Mouse (Mus musculus): ENCODE measurements around the gene Lig1. TPM values are rescaled to one million over a fixed set of nuclear protein-coding genes. Genes with fewer than 3 reads are reported as not detected.

Gene Lig1
- 10 to 100 TPM in 1 of 2 experiments, 1 to 10 TPM in 1; 8.2 to 11.8 TPM for total RNA-seq (2021)
- 3.5 and 4.0 TPM in 2 replicates for polyA plus RNA-seq (2012; rRNA removed)
- long read RNA-seq, partial matches to known transcripts, result 1 of 6 reads
- long read RNA-seq, other reads (novel, unspliced or antisense), result 3 of 6 reads

- DNase-seq, result no peak
Observed at GRCm38 (mm10) chr7:13277081-13277480, at the start of gene Lig1. TSS of gene Lig1 (plus strand) at chr7:13277283.

GRCm38 (mm10) chr7:13260746-13261700, 16.1 kb upstream of the Lig1 start:
- no peak for DNase-seq

GRCm38 (mm10) chr7:13263851-13264250, 13.2 kb upstream of the Lig1 start:
- DNase-seq, result no peak

GRCm38 (mm10) chr7:13264396-13264795, 12.7 kb upstream of the Lig1 start:
- no peak for DNase-seq

- no peak for DNase-seq
Observed at GRCm38 (mm10) chr7:13268749-13269260, 8.3 kb upstream of the Lig1 start.

GRCm38 (mm10) chr7:13269394-13269793, 7.7 kb upstream of the Lig1 start:
- DNase-seq, result no peak

GRCm38 (mm10) chr7:13271704-13272103, 5.4 kb upstream of the Lig1 start:
- DNase-seq, result no peak

- DNase-seq, result no peak
Observed at GRCm38 (mm10) chr7:13277833-13278232, 750 bp downstream of the Lig1 start.

GRCm38 (mm10) chr7:13278308-13278891, 1.3 kb downstream of the Lig1 start, which contains the start of gene Zswim9:
TSS of gene Zswim9 (minus strand) at chr7:13278721.
- DNase-seq, result peak; percentile 95

GRCm38 (mm10) chr7:13278957-13279356, 1.9 kb downstream of the Lig1 start:
- peak; percentile 23 for DNase-seq

- DNase-seq, result no peak
Observed at GRCm38 (mm10) chr7:13288621-13289020, 11.5 kb downstream of the Lig1 start.

- DNase-seq, result no peak
Observed at GRCm38 (mm10) chr7:13290041-13290675, 13.1 kb downstream of the Lig1 start.

GRCm38 (mm10) chr7:13291370-13291769, 14.3 kb downstream of the Lig1 start:
- peak; percentile 12 for DNase-seq

- peak; percentile 82 for DNase-seq
Observed at GRCm38 (mm10) chr7:13293878-13294855, 17.1 kb downstream of the Lig1 start.

- no peak for DNase-seq
Observed at GRCm38 (mm10) chr7:13295256-13295655, 18.2 kb downstream of the Lig1 start.

- no peak for DNase-seq
Observed at GRCm38 (mm10) chr7:13297636-13298035, 20.6 kb downstream of the Lig1 start.

GRCm38 (mm10) chr7:13298821-13299220, 21.7 kb downstream of the Lig1 start:
- no peak for DNase-seq

GRCm38 (mm10) chr7:13301643-13302042, 24.6 kb downstream of the Lig1 start:
- DNase-seq, result no peak

GRCm38 (mm10) chr7:13302780-13303179, 25.7 kb downstream of the Lig1 start:
- DNase-seq, result no peak

GRCm38 (mm10) chr7:13303372-13303771, 26.3 kb downstream of the Lig1 start:
- no peak for DNase-seq

- DNase-seq, result no peak
Observed at GRCm38 (mm10) chr7:13309407-13309806, 32.3 kb downstream of the Lig1 start.
